ENCODE assay signal across 9 mouse cellular contexts in the genomic region with DNA sequence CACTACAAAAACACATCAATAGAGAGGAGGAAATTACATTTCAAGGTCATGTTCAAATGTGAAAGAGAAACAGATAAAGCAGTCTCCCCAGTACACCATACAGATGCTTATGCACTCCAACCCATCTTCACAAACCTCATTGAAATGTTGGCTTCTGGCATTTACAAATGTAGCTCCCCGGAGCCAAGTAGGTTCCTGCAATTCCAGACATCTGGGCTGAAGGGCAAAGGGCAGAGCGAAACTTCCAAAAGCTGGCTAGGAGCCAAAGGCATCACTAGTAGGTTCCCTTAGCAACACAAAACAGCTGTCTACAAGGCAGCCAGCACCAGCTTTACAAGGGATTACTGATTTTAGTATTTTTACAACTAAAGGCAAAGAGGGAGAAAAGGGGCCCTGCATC.
DNase-seq lines count a peak whose midpoint lies in the region; ATAC-seq and TF ChIP-seq lines count a peak whose summit lies in the region.
"Had no signal": no experiment of that assay in that cellular context is flagged by ENCODE, and none has a peak within 500 bp of the region (broad histone marks: within the 10 kb centered on the region; RNA-seq: fewer than 3 reads in every experiment).

No protein-coding gene starts in this region.

- ATAC-seq in heart, embryonic 13.5 days (ENCODE audit: extremely low read depth, insufficient number of reproducible peaks, low FRiP score, low TSS enrichment), result no peak
- no peak for ATAC-seq in neural tube, embryonic 11.5 days (ENCODE audit: insufficient read depth, low FRiP score, low TSS enrichment)

- H3K4me2 ChIP-seq in heart, embryonic 13.5 days, result peak overlapping the region; percentile 58
- H3K4me2 ChIP-seq in neural tube, embryonic 11.5 days (ENCODE audit: low read depth), result no peak overlapping the region

- 10% methylated on average over 2 of the region's 2 CpGs for WGBS in heart, embryonic 13.5 days
- WGBS in limb, embryonic 10.5 days, result 19% methylated on average over 2 of the region's 2 CpGs
- WGBS in neural tube, embryonic 11.5 days, result 48% methylated on average over 2 of the region's 2 CpGs

- H3K27ac ChIP-seq in heart, embryonic 13.5 days (replicated peaks), result peak overlapping the region; percentile 76
- H3K27ac ChIP-seq in limb, embryonic 10.5 days, result no peak overlapping the region
- no peak overlapping the region for H3K27ac ChIP-seq in neural tube, embryonic 11.5 days (ENCODE audit: low read depth, low read length)

- no peak for TF ChIP-seq POLR2A in brain, embryonic 14.5 days (IDR thresholded peaks at IDR 0.05; ENCODE audit: borderline replicate concordance, extremely low read depth, insufficient read depth, insufficient read length, poor library complexity, severe bottlenecking)

- H3K4me1 ChIP-seq in heart, embryonic 13.5 days, result peaks cover 76% of the 10 kb centered on the region
- H3K4me1 ChIP-seq in limb, embryonic 10.5 days, result peaks cover 49% of the 10 kb centered on the region
- peaks cover 10% of the 10 kb centered on the region; the same call in 1 of the 2 replicates for H3K4me1 ChIP-seq in neural tube, embryonic 11.5 days (ENCODE audit: control insufficient read depth, insufficient read depth, low read length)
- H3K4me1 ChIP-seq: megakaryocyte, embryonic 14.5 days had no signal

- H3K4me3 ChIP-seq in heart, embryonic 13.5 days, result peak overlapping the region; percentile 31
- H3K4me3 ChIP-seq in limb, embryonic 10.5 days, result no peak overlapping the region
- H3K4me3 ChIP-seq in neural tube, embryonic 11.5 days (ENCODE audit: low read depth, low read length), result no peak overlapping the region
- H3K4me3 ChIP-seq: megakaryocyte, embryonic 14.5 days had no signal

- TF ChIP-seq CTCF in brain, embryonic 14.5 days (IDR thresholded peaks at IDR 0.05; ENCODE audit: borderline replicate concordance, extremely low read depth, insufficient read depth, insufficient read length), result no peak

- H3K36me3 ChIP-seq in heart, embryonic 13.5 days, result no peaks in the 10 kb centered on the region
- 0 out of 2 replicates have a peak, but pooled peaks cover 6% of the 10 kb centered on the region for H3K36me3 ChIP-seq in limb, embryonic 10.5 days
- no peaks in the 10 kb centered on the region for H3K36me3 ChIP-seq in neural tube, embryonic 11.5 days (ENCODE audit: control insufficient read depth, insufficient read depth, low read length)

- H3K9ac ChIP-seq in heart, embryonic 13.5 days, result peak overlapping the region; percentile 51
- H3K9ac ChIP-seq in neural tube, embryonic 11.5 days (ENCODE audit: low read length), result no peak overlapping the region

- H3K9me3 ChIP-seq in heart, embryonic 13.5 days, result no peaks in the 10 kb centered on the region
- no peaks in the 10 kb centered on the region for H3K9me3 ChIP-seq in limb, embryonic 10.5 days (replicated peaks)
- no peaks in the 10 kb centered on the region for H3K9me3 ChIP-seq in neural tube, embryonic 11.5 days (ENCODE audit: control insufficient read depth, low read length)
- H3K9me3 ChIP-seq: megakaryocyte, embryonic 14.5 days had no signal

- DNase-seq in R1 (ENCODE audit: low read depth, low spot score), result peak; percentile 95
- peak; percentile 66 for DNase-seq in brain, embryonic 14.5 days (ENCODE audit: low read depth)
- peak; percentile 77 for DNase-seq in limb, embryonic 10.5 days (ENCODE audit: low spot score)
- peak; percentile 65 for DNase-seq in neural tube, embryonic 11.5 days (ENCODE audit: low spot score)
- no peak for DNase-seq in frontal cortex, postnatal 10 days (ENCODE audit: low spot score in 2 of 2)
- no peak for DNase-seq in cerebellum, adult 9-11 months
- no peak for DNase-seq in cerebellum, adult 18-20 months

- H3K27me3 ChIP-seq in heart, embryonic 13.5 days (replicated peaks), result no peaks in the 10 kb centered on the region
- no peaks in the 10 kb centered on the region for H3K27me3 ChIP-seq in limb, embryonic 10.5 days (ENCODE audit: low read depth, poor library complexity, severe bottlenecking)
- H3K27me3 ChIP-seq in neural tube, embryonic 11.5 days (ENCODE audit: control insufficient read depth, insufficient read depth, low read length), result no peaks in the 10 kb centered on the region

Comparison
In these comparisons a context has a peak if more than half of its experiments do, and no peak if none do; other contexts are left out.
1. DNase-seq: peak in R1 (single experiment), brain, embryonic 14.5 days (single experiment), limb, embryonic 10.5 days (single experiment) and neural tube, embryonic 11.5 days (single experiment); none in frontal cortex, postnatal 10 days (0 of 2), cerebellum, adult 9-11 months (single experiment) and cerebellum, adult 18-20 months (0 of 2).